Mouse (Mus musculus) olfactory bulb, adult 2 months (tissue): Measurements from ENCODE around the gene Ppargc1a.

Experiments
- CTCF ChIP-seq: fragments of 200-500 bp; IDR thresholded peaks from 2 replicates; pipeline ENCODE4 v1.5.1; 2012; ENCODE audit warnings: low read depth, mild to moderate bottlenecking, low read length, moderate library complexity; ENCODE audit not compliant: insufficient read depth
- POLR2A ChIP-seq: fragments of 200-500 bp; IDR thresholded peaks from 2 replicates; pipeline ENCODE4 v1.6.1; 2012; ENCODE audit warnings: mild to moderate bottlenecking, low read depth, low read length, moderate library complexity; ENCODE audit not compliant: insufficient read depth

GRCm38 (mm10) chr5:51478319-51478994, 89.1 kb downstream of the Ppargc1a start:
- TF ChIP-seq POLR2A: no peak
- no peak for TF ChIP-seq CTCF
